Mouse (Mus musculus): ENCODE results near the gene Slc30a10. TPM values are rescaled to one million over a fixed set of nuclear protein-coding genes. Genes with fewer than 3 reads are reported as not detected.

The Slc30a10 gene
- polyA plus RNA-seq, 1 experiment from 2014 or later, result 0.24 TPM

Other genes starting within 250 kb of the Slc30a10 start
- gene Iars2, start 125.5 kb upstream of the Slc30a10 start, polyA plus RNA-seq (2015; fragmentation: Nextera tagmentation; extraction: Ambion mirVana), result 32.8 and 35.6 TPM in 2 replicates
- 25.6 and 25.7 TPM in 2 replicates for gene Bpnt1, start 122.7 kb upstream of the Slc30a10 start, polyA plus RNA-seq (2015; fragmentation: Nextera tagmentation; extraction: Ambion mirVana)
- 106 and 112 TPM in 2 replicates for gene Eprs, start 91.8 kb upstream of the Slc30a10 start, polyA plus RNA-seq (2015; fragmentation: Nextera tagmentation; extraction: Ambion mirVana)